Mouse (Mus musculus) myocyte (in vitro differentiated cells): ENCODE data around the gene Pkp1. TPM values are rescaled to one million over a fixed set of nuclear protein-coding genes. Genes with fewer than 3 reads are reported as not detected.

Experiments used
- H3K27me3 ChIP-seq: one replicate; pipeline ENCODE4 v1.6.1; 2011; ENCODE audit not compliant: control insufficient read depth, insufficient read depth, insufficient read length
- H3K36me3 ChIP-seq: one replicate; pipeline ENCODE4 v1.6.1; 2011; ENCODE audit not compliant: control insufficient read depth, insufficient read depth
- H3K4me2 ChIP-seq: one replicate; pipeline ENCODE4 v1.6.1; 2011; ENCODE audit warnings: low read depth, control low read depth
- H3K4me3 ChIP-seq: one replicate; pipeline ENCODE4 v1.5.1; 2011; ENCODE audit warnings: mild to moderate bottlenecking, control low read depth, moderate library complexity
- H3K79me2 ChIP-seq: one replicate; pipeline ENCODE4 v1.6.1; 2011; ENCODE audit not compliant: control insufficient read depth, insufficient read depth
- H3ac ChIP-seq: one replicate; pipeline ENCODE4 v1.6.1; 2011; ENCODE audit not compliant: control insufficient read depth, insufficient read length
- CEBPB ChIP-seq: IDR thresholded peaks from 2 replicates; pipeline ENCODE4 v1.6.1; 2011; ENCODE audit warnings: mild to moderate bottlenecking, moderate library complexity; ENCODE audit not compliant: poor library complexity, insufficient read depth, severe bottlenecking
- E2F4 ChIP-seq: IDR thresholded peaks from one replicate; pipeline ENCODE4 v1.6.1; 2011; ENCODE audit warnings: mild to moderate bottlenecking, control low read depth, moderate library complexity; ENCODE audit not compliant: insufficient read depth
- MAX ChIP-seq: IDR thresholded peaks from one replicate; pipeline ENCODE4 v1.6.1; 2011; ENCODE audit warnings: low read depth, mild to moderate bottlenecking, control low read depth
- MYOD1 ChIP-seq, 3 experiments: IDR thresholded peaks; one replicate each; pipeline ENCODE4 v1.6.1; 2011; ENCODE audit warnings: control low read depth in 2 of 3, low read depth in 2 of 3, mild to moderate bottlenecking in 2 of 3, moderate library complexity in 1 of 3; ENCODE audit not compliant: insufficient read length in 2 of 3, control insufficient read depth in 1 of 3
- MYOG ChIP-seq, 3 experiments: IDR thresholded peaks; one replicate each; pipeline ENCODE4 v1.6.1; 2011; ENCODE audit warnings: control low read depth in 2 of 3, low read depth in 2 of 3, mild to moderate bottlenecking in 2 of 3; ENCODE audit not compliant: insufficient read length in 2 of 3, control insufficient read depth in 1 of 3, insufficient read depth in 1 of 3
- POLR2A ChIP-seq: IDR thresholded peaks from one replicate; pipeline ENCODE4 v1.6.1; 2011; ENCODE audit warnings: low read depth, mild to moderate bottlenecking, control low read depth, moderate library complexity; ENCODE audit not compliant: insufficient read length
- POLR2AphosphoS2 ChIP-seq: IDR thresholded peaks from one replicate; pipeline ENCODE4 v1.6.1; 2011; ENCODE audit warnings: low read depth, control low read depth; ENCODE audit not compliant: insufficient read length
- REST ChIP-seq: IDR thresholded peaks from one replicate; pipeline ENCODE4 v1.6.1; 2011; ENCODE audit warnings: mild to moderate bottlenecking, control low read depth, moderate library complexity; ENCODE audit not compliant: insufficient read depth, insufficient read length
- SRF ChIP-seq: IDR thresholded peaks from one replicate; pipeline ENCODE4 v1.6.1; 2011; ENCODE audit warnings: low read depth; ENCODE audit not compliant: control insufficient read depth, insufficient read length
- TCF12 ChIP-seq: IDR thresholded peaks from one replicate; pipeline ENCODE4 v1.6.1; 2011; ENCODE audit warnings: mild to moderate bottlenecking, control low read depth; ENCODE audit not compliant: poor library complexity, insufficient read depth, severe bottlenecking
- TCF3 ChIP-seq: IDR thresholded peaks from one replicate; pipeline ENCODE4 v1.6.1; 2011; ENCODE audit warnings: low read depth, control low read depth; ENCODE audit not compliant: insufficient read length
- USF1 ChIP-seq: IDR thresholded peaks from one replicate; pipeline ENCODE4 v1.6.1; 2011; ENCODE audit warnings: low read depth, mild to moderate bottlenecking, control low read depth, moderate library complexity
- polyA plus RNA-seq: library from polyadenylated mRNA; unstranded; fragments of >200 nt; fragmentation: generic; extraction: Trizol; gene quantifications from one replicate; pipeline ENCODE4 v1.2.1, GENCODE M21; 2012; ENCODE audit warnings: missing spikeins

Pkp1 gene
- polyA plus RNA-seq, 1 experiment, result 74.8 TPM

GRCm38 (mm10) chr1:135891424-135892216, 27.4 kb downstream of the Pkp1 start:
- Histone ChIP-seq H3K27me3 (no peaks in the 10 kb centered on the region), H3K79me2 (peaks cover 14% of the 10 kb centered on the region), H3K36me3 (peaks cover 25% of the 10 kb centered on the region), H3K4me2 (no peak overlapping the region), H3ac (no peak overlapping the region), H3K4me3 (no peak overlapping the region)
- TF ChIP-seq POLR2A (no peak), MAX (no peak), E2F4 (no peak), MYOG (IDR thresholded peaks at IDR 0.05; ENCODE audit: control insufficient read depth in 1 of 3, insufficient read depth in 1 of 3, insufficient read length in 2 of 3, low read depth in 2 of 3) (no peak), USF1 (no peak), POLR2AphosphoS2 (no peak), REST (no peak), TCF12 (no peak), CEBPB (no peak), MYOD1 (IDR thresholded peaks at IDR 0.05; ENCODE audit: control insufficient read depth in 1 of 3, insufficient read length in 2 of 3, low read depth in 2 of 3) (no peak)

DNA sequence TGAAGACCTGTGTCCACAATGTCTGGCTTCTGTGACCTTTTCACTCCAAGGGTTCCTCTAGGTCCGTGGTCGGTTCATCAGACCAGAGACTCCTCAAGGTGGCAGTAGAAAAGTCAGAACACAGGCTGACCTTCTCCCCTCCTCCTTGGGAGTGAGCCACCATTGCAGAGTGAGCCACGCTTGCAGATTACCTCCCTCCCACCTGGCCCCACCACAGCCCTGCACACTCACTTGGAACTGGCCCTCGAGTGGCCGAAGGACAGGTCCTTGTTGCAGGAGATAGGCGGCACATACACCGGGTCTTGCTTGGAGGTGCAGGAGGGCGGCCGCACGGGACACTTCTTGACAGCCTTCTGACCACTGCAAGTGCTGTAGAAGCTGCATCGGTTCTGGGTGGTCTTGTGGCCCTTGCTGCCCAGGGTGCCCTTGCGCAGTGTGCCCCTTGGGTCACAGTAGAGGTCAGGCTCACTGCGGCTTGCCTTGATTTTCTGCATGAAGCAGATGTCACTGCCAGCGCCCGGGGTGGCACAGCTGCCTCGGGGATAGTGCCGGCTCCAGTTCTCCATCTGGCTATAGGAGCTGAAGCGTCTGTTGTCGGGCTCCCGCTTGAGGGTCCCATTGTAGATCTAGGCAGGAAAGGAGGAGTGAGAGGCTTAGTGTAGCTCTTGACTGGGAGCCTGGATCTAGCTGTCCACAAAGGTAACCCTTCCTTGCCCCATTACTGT, 29.4 kb downstream of the Pkp1 start:
- H3ac ChIP-seq, result no peak overlapping the region
- H3K4me2 ChIP-seq, result no peak overlapping the region
- peaks cover 6% of the 10 kb centered on the region for H3K79me2 ChIP-seq
- H3K4me3 ChIP-seq, result no peak overlapping the region
- peaks cover 40% of the 10 kb centered on the region for H3K36me3 ChIP-seq
- TF ChIP-seq MYOD1 (IDR thresholded peaks at IDR 0.05; ENCODE audit: control insufficient read depth in 1 of 3, insufficient read length in 2 of 3, low read depth in 2 of 3) (no peak), SRF (no peak)
- no peaks in the 10 kb centered on the region for H3K27me3 ChIP-seq

DNA sequence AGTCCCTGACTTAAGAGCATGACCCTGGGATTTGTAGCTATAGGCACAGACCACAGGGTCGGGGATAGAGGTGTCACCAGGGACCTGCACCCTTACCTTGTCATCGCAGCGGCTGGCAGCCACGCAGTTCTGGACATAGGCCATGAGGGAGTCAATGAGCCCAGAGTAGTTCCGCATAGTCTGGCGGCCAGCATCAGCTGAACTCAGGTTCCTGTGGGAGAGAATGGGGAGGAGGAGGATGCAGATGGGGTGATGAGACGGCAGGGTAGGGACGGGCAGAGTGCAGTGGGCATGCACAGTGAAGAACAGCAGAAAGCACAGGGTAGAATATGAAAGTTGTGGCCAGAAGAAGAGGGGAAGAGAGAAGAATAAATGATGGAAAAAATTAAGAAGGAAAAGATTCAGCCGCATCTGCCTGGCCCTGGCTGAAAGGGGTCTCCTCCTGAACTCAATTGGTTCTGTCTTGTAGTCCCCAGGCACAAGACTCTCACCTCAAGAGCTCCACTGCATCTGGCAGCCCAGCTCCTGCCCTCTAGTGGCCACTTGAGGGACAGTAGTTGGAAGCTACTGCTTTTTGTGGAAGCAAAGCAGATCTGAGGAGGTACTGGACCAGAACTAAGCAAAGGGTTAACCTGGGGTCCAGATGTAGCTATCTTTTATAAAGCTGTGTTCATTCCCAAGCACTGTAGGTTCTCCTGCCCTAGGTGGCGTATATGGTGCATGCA, 36.5 kb downstream of the Pkp1 start:
- Histone ChIP-seq H3K4me2 (no peak overlapping the region), H3K4me3 (no peak overlapping the region), H3K36me3 (peaks cover 72% of the 10 kb centered on the region), H3K27me3 (no peaks in the 10 kb centered on the region), H3K79me2 (no peaks in the 10 kb centered on the region), H3ac (no peak overlapping the region)
- no peak for TF ChIP-seq USF1
- no peak for TF ChIP-seq POLR2AphosphoS2
- no peak for TF ChIP-seq MYOG (IDR thresholded peaks at IDR 0.05; ENCODE audit: control insufficient read depth in 1 of 3, insufficient read depth in 1 of 3, insufficient read length in 2 of 3, low read depth in 2 of 3)
- TF ChIP-seq TCF12, result no peak
- TF ChIP-seq E2F4, result no peak
- TF ChIP-seq MAX, result no peak
- TF ChIP-seq SRF, result no peak
- TF ChIP-seq CEBPB, result no peak
- no peak for TF ChIP-seq TCF3
- TF ChIP-seq REST, result no peak
- TF ChIP-seq POLR2A, result no peak
- TF ChIP-seq MYOD1 (IDR thresholded peaks at IDR 0.05; ENCODE audit: control insufficient read depth in 1 of 3, insufficient read length in 2 of 3, low read depth in 2 of 3), result no peak

GRCm38 (mm10) chr1:135877248-135877647, 41.8 kb downstream of the Pkp1 start:
- H3ac ChIP-seq, result no peak overlapping the region
- H3K4me3 ChIP-seq, result no peak overlapping the region
- no peak for TF ChIP-seq TCF3
- TF ChIP-seq POLR2AphosphoS2, result no peak
- TF ChIP-seq REST, result no peak
- no peak for TF ChIP-seq CEBPB
- TF ChIP-seq E2F4, result no peak
- TF ChIP-seq MYOG (IDR thresholded peaks at IDR 0.05; ENCODE audit: control insufficient read depth in 1 of 3, insufficient read depth in 1 of 3, insufficient read length in 2 of 3, low read depth in 2 of 3), result no peak
- no peak for TF ChIP-seq USF1
- no peak for TF ChIP-seq MAX
- no peak for TF ChIP-seq SRF
- TF ChIP-seq TCF12, result no peak
- no peak for TF ChIP-seq MYOD1 (IDR thresholded peaks at IDR 0.05; ENCODE audit: control insufficient read depth in 1 of 3, insufficient read length in 2 of 3, low read depth in 2 of 3)
- TF ChIP-seq POLR2A, result no peak
- no peak overlapping the region for H3K4me2 ChIP-seq
- H3K36me3 ChIP-seq, result peaks cover 85% of the 10 kb centered on the region
- no peaks in the 10 kb centered on the region for H3K27me3 ChIP-seq
- no peaks in the 10 kb centered on the region for H3K79me2 ChIP-seq
